Mouse (Mus musculus): ENCODE data around the gene Avpr2.

DNA sequence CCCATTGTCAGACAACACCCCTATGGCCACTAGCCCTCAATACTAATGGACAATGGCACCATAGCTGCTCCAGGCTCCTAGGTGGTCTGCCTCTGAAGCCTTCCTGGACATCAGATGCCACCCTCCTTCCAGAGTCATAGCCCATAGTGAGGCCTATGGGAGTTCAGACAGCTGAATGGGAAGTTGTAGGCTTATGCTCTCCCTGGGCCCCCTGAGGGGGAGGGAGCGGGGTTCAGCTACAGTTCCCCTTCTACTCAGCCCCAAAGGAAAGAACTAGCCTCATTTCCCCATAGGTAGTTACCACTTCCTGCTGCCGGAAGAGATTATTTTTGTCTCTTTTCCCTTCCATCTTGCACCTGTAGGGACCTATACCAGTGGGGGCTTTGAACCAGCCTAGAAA lies 19.7 kb downstream of the Avpr2 start:
- no peak for TF ChIP-seq CTCF (IDR thresholded peaks at IDR 0.05; ENCODE audit: borderline replicate concordance, extremely low read depth, insufficient read depth, insufficient read length)
- no peak for TF ChIP-seq POLR2A (IDR thresholded peaks at IDR 0.05; ENCODE audit: borderline replicate concordance, extremely low read depth, insufficient read depth, insufficient read length, poor library complexity, severe bottlenecking)

Data from brain, embryonic 14.5 days (tissue).